Mouse (Mus musculus) MN1 (cell line): ENCODE results near the gene Eef2k.
A peak's percentile ranks its signal among the peaks of the same experiment; 100 is the strongest.
"Not testable (repeated sequence)": the region's sequence is repeated elsewhere in the genome, so short reads cannot be mapped to it uniquely, and the experiment has no call there.

ENCODE experiments used
- DNase-seq: peaks from one replicate; pipeline ENCODE4 v3.0.0-alpha.2; 2016; ENCODE audit warnings: low spot score

Eef2k gene

DNA sequence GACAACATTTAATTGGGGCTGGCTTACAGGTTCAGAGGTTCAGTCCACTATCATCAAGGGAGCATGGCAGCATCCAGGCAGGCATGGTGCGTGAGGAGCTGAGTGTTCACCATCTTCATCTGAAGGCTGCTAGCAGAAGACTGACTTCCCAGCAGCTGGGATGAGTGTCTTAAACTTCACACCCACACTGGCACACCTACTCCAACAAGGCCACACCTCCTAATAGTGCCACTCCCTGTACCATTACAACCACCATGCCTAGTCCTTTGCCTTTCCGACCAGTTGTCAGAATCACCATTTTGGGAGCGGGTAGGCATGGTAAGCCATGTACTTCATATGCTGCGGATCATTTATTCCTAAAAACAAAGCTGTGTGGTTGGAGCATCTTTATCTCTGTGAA, 38.1 kb downstream of the Eef2k start:
- DNase-seq: no peak

GRCm38 (mm10) chr7:120881451-120881850, 38.8 kb downstream of the Eef2k start:
- DNase-seq: no peak

GRCm38 (mm10) chr7:120882674-120883073, 40.0 kb downstream of the Eef2k start:
- no peak for DNase-seq

DNA sequence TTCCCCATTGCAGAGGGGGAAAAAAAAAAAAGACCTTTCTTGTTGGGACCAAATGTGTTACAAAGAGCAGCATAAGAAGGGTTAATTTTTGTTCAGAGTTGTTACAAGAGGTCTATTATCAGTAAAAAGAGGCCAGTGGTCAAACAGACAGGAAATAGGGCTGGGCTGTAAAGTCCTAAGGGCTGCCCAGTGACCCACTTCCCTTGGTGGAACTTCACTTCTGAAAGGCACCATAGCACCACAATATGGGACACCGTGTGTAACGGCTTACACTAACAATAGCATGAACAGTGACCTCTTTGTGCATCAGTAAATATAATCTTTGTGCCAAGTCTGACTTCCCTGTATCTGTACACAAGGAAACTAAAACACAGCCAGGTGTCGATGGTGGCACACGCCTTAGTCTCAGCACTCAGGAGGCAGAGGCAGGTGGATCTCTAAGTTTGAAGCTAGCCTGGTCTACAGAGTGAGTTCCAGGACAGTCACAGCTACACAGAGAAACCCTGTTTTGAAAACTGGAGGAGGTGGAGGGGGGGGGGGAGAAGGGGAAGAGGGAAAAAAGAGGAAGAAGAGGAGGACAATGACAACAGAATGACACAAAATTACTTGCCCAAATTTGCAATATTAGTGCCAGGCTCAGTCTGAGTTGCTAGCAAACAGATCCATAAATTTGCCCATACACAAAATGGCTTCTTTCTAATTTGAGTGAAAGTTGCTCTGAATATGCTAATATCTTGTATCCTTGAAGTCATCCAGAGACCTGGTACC, 41.1 kb downstream of the Eef2k start:
- DNase-seq: no peak

- DNase-seq: no peak
These were observed 42.1 kb downstream of the Eef2k start for GRCm38 (mm10) chr7:120884746-120885145.

DNA sequence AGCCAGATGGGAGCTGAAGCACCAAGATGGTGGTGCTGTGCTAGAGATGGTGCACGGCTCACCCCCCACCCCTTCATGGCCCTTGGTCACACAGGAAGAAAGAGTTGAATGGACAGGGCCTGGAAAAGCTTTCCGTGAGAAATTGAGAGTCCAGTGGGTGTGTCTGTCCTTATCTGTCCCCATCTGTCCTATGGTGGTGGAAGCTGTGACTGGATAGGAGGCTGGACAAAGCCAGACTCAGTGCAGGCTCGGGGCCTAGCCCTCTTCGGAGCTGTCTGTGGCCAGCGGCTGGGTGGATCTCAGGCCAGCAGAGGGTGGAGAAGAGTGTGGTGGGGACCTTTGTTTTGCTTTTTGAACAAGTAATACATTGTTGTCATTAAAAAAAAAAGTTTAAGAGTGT, 50.5 kb downstream of the Eef2k start:
- DNase-seq: no peak

DNA sequence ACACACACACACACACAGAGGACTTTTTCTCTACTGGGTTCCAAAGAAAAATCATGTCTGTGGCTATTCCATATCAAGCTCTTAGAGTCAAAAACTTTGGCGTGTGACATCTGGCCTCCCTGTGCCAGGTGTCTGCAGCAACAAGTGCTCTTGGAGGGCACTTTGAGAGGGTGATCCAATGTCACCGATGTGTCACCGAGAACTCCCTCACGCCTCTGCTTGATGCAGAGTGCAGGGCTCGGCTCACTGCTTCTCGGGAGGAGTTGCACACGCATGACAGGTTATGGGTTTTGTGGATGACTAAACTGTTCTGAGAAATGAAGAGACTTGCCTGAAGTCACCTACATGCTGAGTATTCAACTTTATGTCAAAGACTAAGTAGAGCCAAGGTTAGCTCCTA, 54.4 kb downstream of the Eef2k start:
- no peak for DNase-seq

DNA sequence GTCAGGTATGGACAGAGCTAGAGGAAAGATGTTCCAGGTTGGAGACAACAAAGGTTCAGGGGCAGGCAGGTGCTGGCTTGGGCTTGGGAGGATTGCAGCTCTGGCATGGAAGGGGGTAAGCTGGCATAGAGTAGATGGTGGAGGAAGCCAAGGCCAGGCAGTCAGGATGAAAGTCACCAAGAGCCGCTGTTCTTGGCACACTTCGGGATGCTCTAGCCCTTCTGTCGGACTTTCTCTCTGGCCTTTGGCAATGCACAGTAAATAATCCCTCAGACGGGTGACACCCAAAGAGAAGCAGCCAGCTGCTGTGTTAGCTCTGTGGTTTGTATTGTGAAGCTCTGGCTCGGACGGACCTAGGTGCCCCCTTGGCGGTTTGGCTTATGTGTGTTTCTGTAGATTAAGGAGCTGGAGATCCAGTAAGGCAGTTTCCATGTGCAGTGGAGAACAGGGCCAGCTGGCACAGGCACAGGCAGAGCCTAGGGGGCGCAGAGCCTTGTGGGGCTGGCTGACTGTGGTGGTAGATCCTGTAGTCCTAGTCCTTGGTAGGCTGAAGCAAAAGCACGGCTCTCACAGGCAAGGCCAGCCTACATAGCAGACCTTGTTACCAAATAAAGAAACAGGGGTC, 55.2 kb downstream of the Eef2k start:
- no peak for DNase-seq

DNA sequence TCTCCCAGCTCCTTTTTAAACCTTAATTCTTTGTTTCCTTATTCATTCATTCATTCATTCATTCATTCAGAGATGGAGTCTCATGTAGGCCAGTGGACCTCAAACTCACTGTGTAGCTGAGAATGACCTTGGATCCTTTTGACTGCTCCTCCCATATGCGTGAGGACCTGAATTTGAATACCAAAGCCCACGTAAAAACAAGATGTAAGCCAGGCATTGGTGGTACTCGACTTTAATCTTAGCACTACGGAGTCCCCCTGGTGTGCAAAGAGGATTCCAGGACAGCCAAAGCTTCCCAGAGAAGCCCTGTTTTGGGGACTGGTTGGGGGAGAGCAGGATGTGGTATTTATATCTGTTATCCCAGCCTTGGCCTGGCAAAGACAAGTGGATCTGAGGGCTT, 57.6 kb downstream of the Eef2k start:
- DNase-seq: no peak

DNA sequence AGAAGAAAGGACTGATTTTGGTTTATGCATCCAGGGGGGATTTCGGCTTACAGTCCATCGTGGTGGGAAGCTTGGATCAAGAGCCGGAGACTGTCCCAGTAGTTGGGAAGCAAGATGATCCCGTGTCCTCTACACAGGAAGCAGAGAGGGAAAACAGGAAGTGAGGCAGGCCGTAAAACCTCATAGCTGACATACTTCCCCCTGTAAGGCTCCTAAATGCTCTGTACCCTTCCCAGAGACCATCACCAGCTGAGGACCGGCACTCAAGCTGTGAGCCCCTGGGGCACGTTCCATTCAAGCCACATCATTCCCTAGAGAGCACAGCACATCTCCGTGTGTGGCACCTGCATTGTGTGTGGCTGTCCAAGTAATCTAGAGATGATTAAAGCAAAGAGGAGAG, 59.1 kb downstream of the Eef2k start:
- no peak for DNase-seq

- peak; percentile 67 for DNase-seq
These were observed 60.3 kb downstream of the Eef2k start for GRCm38 (mm10) chr7:120902931-120903330.

DNA sequence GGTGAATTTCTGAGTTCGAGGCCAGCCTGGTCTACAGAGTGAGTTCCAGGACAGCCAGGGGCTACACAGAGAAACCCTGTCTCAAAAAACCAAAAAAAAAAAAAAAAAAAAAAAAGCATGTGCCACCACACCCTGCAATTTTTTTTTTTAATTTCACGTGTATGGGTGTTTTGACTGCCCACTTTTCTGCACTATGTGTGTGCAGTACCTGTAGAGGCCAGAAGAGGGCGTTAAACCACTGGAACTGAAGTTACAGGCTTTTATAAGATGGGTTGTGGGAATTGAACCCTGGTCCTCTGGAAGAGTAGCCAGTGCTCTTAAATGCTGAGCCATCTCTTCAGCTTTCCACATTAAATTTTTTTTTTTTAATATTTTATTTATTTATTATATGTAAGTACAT, 67.5 kb downstream of the Eef2k start:
- not testable (repeated sequence) for DNase-seq

- not testable (repeated sequence) for DNase-seq
These were observed 68.6 kb downstream of the Eef2k start for GRCm38 (mm10) chr7:120911268-120911667.

GRCm38 (mm10) chr7:120913332-120913731, 70.7 kb downstream of the Eef2k start:
- DNase-seq: peak; percentile 39

GRCm38 (mm10) chr7:120916262-120916875, 73.7 kb downstream of the Eef2k start:
- DNase-seq: no peak

- DNase-seq: no peak
These were observed 74.6 kb downstream of the Eef2k start for GRCm38 (mm10) chr7:120917279-120917591.

GRCm38 (mm10) chr7:120917592-120918461, 75.2 kb downstream of the Eef2k start, which contains the start of gene Polr3e:
TSS of gene Polr3e (plus strand) at chr7:120917744.
- DNase-seq: peak; percentile 98

GRCm38 (mm10) chr7:120918526-120918962, 75.9 kb downstream of the Eef2k start:
- peak; percentile 88 for DNase-seq

DNA sequence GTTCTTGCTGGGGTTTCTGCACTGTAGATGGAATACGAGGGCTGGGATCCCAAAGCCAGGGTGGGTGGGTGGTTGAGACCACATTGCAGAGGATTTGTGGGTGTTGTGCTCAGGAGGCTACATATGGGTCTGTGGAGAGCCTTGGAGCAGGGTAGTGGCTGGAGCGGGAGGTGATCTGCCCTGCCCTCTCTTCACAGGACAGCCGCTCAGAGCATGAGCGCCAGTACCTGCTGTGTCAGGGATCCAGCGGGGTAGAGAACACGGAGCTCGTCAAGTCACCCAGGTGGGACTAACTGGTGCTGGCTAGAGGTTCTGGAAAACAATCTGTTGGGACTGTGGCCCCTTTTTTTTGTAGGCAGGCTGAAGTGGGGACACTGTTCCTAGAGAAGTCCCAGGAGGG, 90.5 kb downstream of the Eef2k start:
- DNase-seq: no peak

GRCm38 (mm10) chr7:120933680-120934195, 91.1 kb downstream of the Eef2k start:
- DNase-seq: peak; percentile 87

GRCm38 (mm10) chr7:120934716-120935115, 92.1 kb downstream of the Eef2k start:
- DNase-seq: peak; percentile 68

GRCm38 (mm10) chr7:120936522-120936921, 93.9 kb downstream of the Eef2k start:
- DNase-seq: no peak
